Mouse (Mus musculus) G1E (cell line): Measurements from ENCODE around the gene Glt8d2.

Experiments used
- CTCF ChIP-seq: IDR thresholded peaks from 2 replicates; pipeline ENCODE4 v1.5.1; 2012; ENCODE audit warnings: low read depth, low read length, inconsistent platforms, mixed read lengths
- GATA1 ChIP-seq: IDR thresholded peaks from 2 replicates; pipeline ENCODE4 v1.6.1; 2012; ENCODE audit warnings: borderline replicate concordance, low read length, inconsistent platforms, mixed read lengths
- POLR2AphosphoS5 ChIP-seq: IDR thresholded peaks from 2 replicates; pipeline ENCODE4 v1.6.1; 2012; ENCODE audit warnings: low read depth, low read length, inconsistent platforms; ENCODE audit not compliant: insufficient replicate concordance
- TAL1 ChIP-seq: conservative IDR thresholded peaks from 2 replicates; pipeline ENCODE4 v1.6.1; 2012; ENCODE audit warnings: low read depth, low read length, inconsistent platforms, mixed read lengths

DNA sequence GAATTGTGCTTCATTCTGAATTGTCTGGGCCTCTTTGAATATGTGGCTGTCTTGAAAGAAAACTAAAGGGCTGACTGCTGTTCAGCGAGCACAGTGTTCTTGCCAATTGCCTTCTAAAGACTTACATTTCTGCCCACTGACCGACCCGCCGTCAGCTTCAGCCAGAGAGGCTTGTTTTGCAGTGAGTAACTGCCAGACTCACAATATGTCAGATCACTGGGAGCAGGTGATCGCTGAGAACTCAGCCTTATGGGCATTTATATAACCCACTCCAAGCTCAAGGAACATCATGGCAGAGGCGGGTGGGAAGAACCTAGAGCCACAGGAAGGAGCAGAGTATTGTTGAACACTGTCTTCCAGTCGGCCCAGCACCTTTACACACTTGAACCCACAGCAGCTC is 8.8 kb downstream of the Glt8d2 start:
- TF ChIP-seq CTCF (no peak), GATA1 (no peak), TAL1 (no peak), POLR2AphosphoS5 (no peak)
